Mouse (Mus musculus) kidney, postnatal 25 days (tissue): ENCODE data around the gene Ndufs8.

Source experiments
- DNase-seq, 2 experiments: peaks; one replicate each; pipeline ENCODE4 v3.0.0; 2021; ENCODE audit warnings: mixed read lengths in 2 of 2

Gene Ndufs8

DNA sequence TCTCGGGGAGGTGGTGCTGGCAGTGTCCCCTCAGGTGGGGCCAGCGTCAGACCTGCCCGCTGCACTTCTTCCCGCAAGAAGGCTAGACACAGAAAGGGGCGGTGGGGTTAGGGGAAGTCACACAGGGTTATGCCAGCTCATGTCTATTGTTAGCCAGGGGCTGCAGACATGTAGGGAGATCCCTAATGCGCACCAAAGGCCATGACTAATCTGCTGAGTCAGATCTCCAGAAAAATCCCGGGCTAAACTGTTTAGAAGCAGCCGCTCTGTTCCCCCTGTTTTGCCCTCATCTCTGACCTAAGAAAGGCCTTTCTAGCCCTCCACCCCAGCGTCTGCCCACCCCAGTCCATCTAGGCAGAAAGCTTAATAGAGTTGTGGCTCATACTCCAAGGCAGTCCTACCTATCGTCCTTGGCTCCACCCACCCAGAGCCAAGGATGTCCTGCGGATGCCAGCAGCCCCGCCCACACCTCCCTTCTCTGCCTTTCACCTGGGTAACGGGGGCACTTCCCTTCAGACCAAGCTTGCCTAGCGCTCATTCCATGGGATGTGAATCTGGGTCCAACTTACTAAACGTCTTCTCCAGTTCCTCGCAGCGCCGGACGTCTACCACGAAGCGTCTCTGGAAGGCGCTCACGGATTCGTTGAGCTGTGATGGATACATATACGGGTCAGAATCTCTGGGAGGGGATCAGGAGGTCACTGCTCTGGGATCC, 8.8 kb downstream of the Ndufs8 start:
- peak in 1 of 2 experiments; percentile 36 for DNase-seq

GRCm38 (mm10) chr19:3902966-3903365, 9.6 kb downstream of the Ndufs8 start:
- peak in 1 of 2 experiments; percentile 32 for DNase-seq

- no peak for DNase-seq
Measured at GRCm38 (mm10) chr19:3899618-3900017, 13.0 kb downstream of the Ndufs8 start.

DNA sequence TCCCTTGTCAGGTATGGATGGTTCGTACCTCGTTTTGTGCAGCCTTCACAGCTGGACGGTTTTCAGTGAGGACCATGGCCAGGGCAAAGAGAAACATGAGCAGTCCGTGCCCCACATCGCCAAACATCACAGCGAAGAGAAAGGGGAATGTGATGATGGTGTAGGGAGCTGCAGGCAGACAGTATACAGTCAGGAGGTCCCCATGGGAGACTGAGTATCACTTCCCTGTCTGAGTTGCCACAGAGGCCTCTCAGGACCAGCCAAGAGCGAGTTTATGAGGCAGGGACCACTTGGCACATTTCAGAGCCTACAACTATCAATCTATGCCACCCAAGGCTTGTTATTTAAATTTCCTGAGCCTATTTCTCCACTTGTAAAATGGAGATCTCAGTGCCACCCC, 13.6 kb downstream of the Ndufs8 start:
- no peak for DNase-seq

DNA sequence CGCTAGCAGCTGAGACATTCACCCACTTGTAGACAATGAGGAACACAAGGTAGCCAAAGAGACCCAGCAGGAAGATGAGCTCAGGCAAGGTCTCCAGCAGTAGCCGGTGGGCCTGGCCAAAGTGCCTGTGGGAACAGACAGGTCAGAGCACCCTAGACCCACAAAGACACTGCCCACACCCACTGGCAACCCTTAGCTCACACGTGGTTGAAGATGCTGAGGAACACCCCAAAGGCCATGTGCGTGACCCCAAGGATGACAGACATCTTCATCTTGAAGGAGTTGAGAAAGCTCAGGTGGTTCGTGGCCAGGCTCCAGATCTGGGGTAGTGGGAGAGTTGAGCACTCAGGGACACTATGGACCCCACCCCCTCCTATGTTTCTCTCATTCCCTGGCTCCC, 15.0 kb downstream of the Ndufs8 start:
- DNase-seq = no peak

- no peak for DNase-seq
Measured at GRCm38 (mm10) chr19:3896208-3896607, 16.4 kb downstream of the Ndufs8 start.

DNA sequence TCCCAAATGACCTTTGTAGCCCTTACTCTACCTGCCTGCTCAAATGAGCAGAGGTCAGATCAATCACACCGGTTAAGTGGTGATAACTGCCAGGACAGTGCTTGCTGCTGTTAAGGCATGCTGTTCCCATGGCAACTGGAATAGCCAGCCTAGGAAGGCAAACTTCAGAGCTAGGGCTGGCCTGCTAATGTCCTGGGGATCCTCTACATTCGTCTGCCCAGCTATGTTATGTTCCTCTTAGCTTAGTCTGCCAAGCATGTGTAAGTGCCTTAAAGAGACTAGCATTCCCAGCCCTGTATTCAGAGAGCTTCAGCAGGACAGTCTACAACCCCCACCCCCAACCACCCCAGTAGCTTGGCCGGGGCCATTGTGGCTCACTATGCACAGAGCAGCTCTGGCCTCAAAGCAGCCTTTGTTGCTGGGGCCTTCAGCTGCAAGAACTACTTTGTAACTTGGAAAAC, 17.4 kb downstream of the Ndufs8 start:
- no peak for DNase-seq

DNA sequence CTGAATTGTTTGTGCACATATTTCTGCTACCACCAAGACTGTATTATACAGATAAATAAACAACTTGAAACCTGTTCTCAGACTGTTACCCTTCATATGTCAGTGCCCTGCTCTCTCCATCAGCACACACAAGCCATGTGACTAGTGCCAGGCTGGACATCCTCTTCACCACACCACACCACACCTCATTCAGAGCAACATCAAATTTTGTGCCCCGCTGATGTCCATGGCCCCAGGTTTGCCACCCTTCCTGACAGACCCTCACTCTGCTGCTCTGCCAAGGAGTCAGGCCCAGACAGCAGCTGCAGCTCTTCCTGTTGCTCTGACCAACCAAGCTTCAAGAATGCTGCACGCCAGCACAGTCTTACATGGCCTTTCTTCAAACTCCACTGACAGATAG, 18.3 kb downstream of the Ndufs8 start:
- DNase-seq = no peak

GRCm38 (mm10) chr19:3893545-3894116, 18.9 kb downstream of the Ndufs8 start:
- DNase-seq = no peak

- DNase-seq = peak in 1 of 2 experiments; percentile 50
Measured at GRCm38 (mm10) chr19:3890181-3890580, 22.4 kb downstream of the Ndufs8 start.

DNA sequence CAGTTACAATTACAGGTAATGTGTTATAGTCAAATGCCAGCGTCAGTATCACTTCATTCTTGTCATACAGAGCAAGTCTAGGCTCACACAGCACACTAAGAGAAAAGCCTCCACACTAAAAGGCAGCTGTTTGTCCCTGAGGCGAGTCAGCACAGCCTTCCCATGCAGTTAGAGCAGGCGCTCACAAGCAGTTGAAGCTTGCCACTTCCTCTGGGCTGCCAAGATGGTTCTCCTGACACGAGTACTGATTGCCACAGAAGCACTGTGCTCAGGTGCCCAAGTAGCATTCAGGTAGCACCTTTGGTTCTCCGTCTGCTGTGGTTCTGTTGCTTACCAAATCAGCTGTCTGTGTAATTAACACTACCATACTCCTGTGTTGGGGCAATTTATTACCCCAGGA, 23.5 kb downstream of the Ndufs8 start:
- no peak for DNase-seq

DNA sequence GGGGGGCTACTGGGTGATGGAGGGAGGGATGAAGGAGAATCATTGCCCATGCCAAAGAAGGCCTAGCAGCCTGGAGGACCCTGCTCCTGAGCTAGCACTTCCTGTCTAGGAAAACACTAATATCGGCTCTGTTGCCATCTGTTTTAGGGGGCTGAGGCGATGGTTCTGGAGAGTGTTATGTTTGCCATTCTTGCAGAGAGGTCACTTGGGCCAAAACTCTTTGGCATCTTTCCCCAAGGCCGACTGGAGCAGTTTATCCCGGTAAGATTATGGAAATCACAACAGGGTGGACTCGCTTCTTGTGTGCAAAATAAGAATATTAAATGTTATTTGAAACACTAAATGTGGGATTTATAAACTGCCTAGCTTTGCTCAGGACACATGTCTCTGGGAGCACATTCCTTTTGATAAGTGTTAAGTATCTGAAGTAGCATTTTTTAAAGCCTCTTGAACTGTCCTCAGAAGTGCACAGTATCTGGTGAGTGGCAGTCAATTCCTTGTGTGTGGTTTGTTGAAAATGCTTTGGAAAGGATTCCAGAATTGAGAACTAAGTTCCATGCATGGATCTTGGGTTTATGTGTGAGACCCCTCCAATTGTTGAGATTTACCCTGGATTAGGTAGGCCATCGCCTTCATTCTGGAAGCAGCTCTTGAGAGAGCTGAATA, 28.1 kb downstream of the Ndufs8 start:
- DNase-seq = no peak

- DNase-seq = no peak
Measured at GRCm38 (mm10) chr19:3882214-3882613, 30.4 kb downstream of the Ndufs8 start.

- peak; percentile 59 to 66 for DNase-seq
Measured at GRCm38 (mm10) chr19:3880054-3880848, 32.3 kb downstream of the Ndufs8 start.

DNA sequence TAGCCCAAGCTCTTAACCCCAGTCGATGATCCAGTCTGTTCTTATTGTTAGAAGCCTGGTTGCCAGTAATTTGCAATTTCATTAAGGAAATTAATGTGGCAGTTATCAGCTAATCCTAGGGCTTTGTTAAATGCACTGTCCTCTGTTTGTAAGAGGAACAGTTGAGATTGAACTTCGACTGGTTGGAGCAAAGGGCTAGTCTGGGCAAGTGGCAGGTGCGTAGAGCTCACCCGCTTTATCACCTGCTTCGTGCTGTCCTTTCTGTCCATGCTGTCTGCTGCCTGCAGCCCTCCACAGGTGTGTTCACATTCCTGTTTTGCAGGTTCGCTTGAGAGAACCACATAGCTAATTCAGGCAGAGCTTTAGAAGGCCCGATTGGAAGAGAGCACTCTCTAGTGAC, 37.5 kb downstream of the Ndufs8 start:
- no peak for DNase-seq

GRCm38 (mm10) chr19:3872373-3872772, 40.2 kb downstream of the Ndufs8 start:
- DNase-seq = peak; percentile 81 to 85

- no peak for DNase-seq
Measured at GRCm38 (mm10) chr19:3871468-3871867, 41.1 kb downstream of the Ndufs8 start.

DNA sequence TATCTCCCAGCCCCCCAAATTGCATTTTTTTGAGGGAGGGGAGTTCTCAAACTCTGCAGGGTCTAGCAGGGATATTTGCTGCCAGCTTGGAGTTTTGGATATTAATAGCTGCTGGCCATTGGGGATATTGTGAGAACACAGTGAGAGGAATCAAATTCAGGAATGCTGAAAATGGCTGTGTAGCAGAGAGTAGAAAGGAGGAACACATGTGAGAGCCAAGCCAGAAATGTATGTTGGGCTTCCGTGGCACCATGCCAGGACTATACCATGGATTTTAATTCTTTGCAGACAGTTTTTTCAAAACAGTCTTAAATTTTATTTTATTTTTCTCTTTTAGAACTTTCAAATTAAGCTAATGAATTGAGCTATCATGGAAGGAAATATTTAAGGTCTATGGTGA, 44.3 kb downstream of the Ndufs8 start:
- no peak for DNase-seq

DNA sequence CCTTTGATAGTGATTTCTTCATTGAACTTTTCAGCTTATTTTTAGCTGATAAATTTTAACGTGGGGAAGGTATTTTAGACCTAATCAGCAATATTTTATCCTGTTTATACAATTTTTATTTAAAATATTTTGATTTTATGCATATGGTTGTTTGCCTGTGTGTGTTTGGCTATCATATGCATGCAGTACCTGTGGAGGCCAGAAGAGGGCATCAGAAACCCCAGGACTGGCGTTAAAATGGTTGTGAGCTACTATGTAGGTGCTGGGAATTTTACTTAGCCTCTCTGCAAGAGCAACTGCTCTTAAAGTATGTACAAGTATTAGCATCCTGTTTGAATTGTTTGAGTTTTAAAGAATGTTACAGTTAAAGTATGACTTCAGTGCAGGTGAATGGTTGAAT, 47.6 kb downstream of the Ndufs8 start:
- DNase-seq = no peak

GRCm38 (mm10) chr19:3862713-3863112, 49.9 kb downstream of the Ndufs8 start:
- no peak for DNase-seq
